Mouse (Mus musculus) activated CD4-positive, CD25-positive, alpha-beta regulatory T cell, adult 4 months (primary cell): ENCODE data around the gene Rassf4. TPM values are rescaled to one million over a fixed set of nuclear protein-coding genes. Genes with fewer than 3 reads are reported as not detected.

Experiments used
- ATAC-seq: one replicate; pipeline ENCODE4 v1.8.0; 2017
- polyA plus RNA-seq, 2 experiments: library from polyadenylated mRNA; unstranded; fragments of 100-300 nt; shearing (Covaris generic); gene quantifications; one replicate each; pipeline ENCODE4 v1.2.1; 2017

The Rassf4 gene
- 1 to 10 TPM; 2.5 to 3.8 TPM for polyA plus RNA-seq

DNA sequence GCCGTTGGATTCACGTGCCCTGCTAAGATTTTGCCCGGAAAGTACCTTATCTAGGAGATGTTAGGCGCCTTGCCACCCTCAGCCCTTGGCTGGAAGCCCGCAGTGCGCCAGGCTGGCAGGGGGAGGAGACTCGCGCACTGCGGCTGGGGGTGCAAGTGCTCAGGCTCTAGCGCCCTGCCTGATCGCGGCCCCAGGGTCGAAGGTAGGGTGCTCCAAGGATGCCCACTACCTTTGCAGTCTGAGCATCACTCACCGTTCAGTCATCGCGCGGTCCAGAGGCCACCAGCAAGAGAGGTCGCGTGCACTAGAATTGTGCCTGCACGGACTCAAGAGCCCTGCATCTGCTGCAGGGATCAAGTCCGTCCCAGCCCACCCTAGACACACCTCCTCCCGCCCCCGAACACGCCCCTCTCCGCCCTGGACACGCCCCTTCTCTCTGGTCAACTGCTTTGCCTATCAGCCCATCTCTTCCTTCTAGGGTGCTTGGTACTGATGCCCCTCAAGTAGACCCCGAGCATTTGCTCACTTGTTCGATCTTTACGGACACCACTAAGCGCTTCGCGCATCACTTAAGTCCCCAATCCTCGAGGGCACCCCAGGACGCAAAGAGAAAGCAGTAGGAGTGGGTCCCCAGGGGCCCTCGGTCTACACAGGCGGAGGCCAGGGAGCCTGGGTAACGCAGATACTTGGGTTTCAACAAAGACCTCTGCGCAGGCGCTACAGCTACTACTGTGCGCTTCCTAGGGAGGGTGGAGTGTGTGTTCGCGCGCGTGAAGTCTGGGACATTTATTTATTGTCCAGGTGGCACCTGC is at the start of gene Rassf4:
Rassf4 (minus strand) TSS at position 482 of the 812 bp plus-strand sequence.
- peak; percentile 75 for ATAC-seq

DNA sequence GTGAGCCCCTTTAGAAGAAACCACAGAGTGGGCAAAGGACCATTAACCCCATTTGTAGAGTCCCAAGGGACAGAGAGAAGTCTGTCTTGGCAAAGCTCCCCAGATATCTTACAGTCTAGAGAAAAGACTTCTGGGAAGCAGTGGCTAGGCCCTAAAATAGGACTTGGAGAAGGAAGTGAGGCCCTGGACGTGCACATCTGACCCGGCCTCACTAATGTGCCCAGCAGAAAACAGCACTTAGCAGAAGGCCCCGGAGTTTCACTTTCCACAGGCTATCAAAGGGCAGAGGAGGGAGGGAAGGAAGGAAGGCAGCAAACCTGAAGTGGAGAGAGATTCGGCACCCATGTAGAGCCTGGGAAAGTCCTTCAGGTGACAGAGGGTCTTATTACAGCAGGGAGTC is 45.2 kb upstream of the Rassf4 start:
- no peak for ATAC-seq

DNA sequence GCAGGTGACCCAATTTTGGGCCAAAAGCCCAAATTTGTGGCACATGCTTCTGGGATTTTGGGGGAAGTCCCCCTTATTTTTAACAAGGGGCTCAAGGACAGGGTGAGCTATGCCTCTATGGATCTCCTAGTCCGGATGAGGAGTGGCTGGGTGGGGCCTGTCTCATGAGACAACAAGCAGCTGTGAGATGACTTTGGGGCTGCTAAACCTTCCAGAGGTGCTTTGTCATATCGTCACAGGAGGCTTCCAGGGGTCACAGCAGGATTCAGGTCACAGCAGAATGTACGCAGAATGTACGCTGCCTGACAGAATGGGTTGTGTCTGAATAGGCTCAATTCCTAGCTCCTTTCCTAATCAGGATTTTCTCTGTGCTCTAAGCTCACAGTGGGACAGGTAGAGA is 44.6 kb upstream of the Rassf4 start:
- ATAC-seq = no peak

DNA sequence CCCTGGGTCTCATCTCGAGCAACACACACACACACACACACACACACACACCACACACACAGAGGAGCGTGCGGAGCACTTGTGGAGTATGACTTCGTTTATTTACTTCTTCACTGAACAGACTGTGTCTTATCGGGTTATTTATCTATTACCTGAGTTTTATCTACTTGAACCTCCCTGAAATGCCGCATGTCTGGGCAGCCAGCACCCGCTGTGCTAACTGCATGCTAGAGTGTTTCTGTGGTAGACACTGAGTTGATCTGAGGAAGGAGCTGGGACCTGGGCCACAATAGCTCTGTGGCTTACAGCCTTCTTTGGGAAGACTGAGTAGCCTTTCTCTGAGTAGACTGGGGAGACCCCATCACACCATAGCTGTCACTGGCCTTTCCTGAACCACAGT is 44.1 kb upstream of the Rassf4 start:
- ATAC-seq = no peak

DNA sequence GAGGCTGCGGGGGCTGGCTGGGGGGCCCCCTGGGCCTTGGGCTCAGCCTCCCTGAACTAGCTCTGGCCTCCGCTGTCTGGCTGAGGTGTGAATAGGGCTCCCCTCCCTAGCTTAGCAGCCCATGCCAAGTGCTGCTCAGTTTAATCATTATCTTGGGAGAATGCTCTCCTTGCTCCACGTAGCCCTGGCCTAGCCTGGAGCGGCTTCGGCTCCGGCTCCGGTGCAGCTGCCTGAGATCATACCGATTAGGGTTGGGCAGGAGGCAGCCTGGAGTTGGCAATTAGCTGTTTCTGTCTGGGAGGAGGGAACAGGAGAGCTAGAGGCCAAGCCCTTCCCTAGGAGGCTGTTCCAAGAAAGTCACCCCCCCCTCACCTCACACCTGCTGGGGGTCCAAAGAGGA is 42.9 kb upstream of the Rassf4 start, which contains the start of gene Tmem72:
Tmem72 (minus strand) TSS at position 248 of the 400 bp plus-strand sequence.
- ATAC-seq = no peak

DNA sequence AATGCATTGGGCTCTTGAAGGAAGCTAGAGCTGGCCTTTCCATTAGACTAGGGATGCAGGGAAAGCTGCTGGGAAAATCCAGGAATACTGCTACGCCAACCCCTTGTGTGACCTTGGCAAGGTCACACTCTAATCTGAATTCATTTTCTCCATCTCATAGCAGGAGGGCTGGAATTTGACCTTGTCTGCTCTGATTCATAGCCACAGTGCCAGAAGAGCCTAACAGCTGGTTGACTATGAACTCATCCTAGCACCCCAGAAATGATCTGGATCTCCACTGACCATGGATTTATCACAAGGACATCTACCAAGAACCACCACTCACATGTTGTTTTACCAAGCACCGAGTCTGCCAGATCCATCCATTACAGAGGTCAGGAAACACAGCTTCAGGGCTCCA is 41.4 kb upstream of the Rassf4 start:
- no peak for ATAC-seq

DNA sequence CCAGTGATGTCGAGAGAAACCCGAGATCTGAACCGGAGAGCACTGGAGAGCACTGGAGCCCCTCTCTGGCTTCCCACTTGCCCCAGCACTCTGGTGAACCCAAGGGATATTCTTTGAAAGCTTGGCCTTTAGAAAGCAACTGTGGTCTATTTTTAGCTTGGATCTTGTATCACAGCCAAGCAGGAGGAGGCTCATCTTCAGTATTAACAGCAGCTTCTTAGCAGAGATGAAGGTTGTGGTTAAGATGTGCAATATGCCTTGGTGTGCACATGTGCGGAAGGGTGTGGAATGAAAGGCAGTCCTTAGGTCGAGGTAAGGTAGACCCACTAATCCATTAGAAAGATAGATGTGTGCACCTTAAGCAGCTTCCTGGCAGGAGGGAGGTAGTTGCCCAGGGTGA is 40.8 kb upstream of the Rassf4 start:
- no peak for ATAC-seq

DNA sequence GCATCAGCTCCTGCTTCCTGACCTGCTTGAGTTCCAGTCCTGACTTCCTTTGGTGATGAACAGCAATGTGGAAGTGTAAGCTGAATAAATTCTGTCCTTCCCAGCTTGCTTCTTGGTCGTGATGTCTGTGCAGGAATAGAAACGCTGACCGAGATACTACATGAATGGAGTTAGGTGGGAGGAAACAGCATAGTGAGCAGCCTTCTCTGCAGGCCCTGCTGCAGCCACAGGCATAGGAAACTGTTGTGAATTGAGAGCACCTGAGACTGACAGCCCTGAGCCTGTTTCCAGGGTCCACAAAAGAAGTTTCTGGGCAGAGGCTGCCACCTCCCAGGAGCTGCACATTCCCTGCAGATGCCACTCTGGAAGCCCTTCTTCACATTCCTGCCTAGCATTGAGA is 40.2 kb upstream of the Rassf4 start:
- no peak for ATAC-seq

DNA sequence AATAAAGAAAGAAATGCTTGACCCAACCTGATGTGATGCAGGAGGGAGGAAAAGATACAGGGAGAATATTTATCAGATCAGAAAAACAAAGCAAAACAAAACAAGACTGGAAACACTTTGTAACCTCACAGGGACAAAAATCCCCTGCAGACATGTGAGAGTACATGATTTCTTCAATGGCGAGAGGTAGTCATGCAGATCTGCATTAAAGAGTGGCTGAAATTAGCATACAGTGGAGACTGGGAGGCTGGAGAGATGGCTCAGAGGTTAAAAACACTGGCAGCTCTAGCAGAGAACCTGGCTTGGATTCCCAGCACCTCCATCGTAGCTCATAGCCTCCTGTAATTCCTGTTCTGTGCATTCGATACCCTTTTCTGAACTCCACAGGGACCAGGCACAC is 38.8 kb upstream of the Rassf4 start:
- no peak for ATAC-seq

DNA sequence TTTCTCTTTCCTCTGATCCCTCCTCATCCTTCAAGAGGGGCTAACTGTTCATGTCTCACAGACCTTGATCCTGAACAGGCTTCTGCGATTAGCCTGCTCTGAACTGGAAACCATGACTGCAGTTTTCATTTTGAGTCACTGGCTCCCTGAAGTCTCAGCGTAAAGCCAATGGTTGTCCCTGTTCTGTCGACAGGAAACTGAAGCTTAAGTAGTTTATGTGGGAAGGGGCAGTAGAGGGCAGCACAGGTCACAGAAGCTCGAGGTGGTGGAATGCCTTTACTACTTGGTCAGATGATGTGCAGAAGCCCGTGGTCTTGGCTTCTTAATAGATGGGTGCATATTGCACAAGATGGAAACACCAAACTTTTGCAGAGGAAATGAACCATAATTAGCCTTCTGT is 38.3 kb upstream of the Rassf4 start:
- no peak for ATAC-seq

DNA sequence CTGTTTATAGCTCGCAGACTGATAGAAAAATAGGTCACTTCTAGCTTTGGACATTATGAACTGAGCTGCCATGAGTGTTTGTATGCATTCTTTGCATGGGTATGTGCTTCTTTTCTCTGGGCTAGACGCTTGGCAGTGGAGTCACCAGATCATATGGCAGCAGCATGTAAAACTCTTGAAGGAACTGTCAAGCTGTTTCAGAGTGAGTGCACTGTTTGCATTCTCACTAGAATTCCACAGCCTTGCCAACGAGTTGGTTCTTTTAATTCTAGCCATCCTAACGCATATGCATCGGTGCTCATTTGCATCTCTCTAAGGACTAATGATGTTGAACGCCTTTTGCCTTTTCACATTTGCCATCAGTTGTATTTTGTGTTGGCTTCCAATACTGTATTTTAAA is 30.6 kb upstream of the Rassf4 start:
- no peak for ATAC-seq

DNA sequence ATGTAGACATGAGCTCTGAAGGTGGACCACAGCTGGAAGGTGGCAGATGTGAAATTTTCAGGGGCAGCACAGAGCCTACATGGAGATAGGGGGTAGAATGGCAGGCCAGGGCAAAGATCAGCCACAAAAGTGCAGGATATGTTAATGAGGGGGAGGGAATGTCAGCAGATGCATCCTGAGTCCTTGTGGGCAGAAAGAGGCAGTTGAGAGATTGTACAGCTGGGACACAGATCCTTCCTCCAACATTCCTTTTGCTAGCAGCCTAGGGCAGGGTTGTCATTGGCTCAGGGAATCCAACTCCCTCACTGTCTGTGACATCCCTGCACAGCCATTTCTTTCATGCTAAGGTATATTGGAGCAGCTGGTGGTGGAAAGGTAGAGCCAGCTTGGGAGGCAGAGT is 27.1 kb upstream of the Rassf4 start:
- ATAC-seq = no peak

DNA sequence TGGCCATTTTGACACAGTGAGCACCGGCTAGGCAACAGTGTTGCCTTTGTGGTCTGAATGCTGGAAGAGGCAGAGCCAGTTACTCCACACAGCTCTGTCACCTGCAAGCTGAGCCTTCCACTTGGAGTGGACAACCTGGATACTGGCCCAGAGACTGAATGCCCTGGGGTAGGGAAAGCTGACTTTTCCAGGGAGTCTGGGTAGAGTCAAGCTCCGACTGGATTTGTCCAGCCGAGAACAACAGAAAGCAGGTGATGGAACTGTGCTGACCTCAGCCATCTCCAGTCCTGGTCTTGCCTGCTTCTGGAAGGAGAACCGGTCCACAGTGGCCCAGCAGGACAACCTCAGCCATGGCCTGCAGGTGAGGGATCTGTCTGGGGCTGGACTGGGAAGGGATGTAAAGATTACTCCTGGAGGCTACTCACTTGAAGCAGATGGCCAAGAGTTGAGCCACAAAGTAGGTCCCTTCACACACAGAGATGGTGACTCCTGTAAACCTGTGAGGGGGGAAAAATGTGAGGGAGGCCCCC is 24.2 kb upstream of the Rassf4 start:
- no peak for ATAC-seq

DNA sequence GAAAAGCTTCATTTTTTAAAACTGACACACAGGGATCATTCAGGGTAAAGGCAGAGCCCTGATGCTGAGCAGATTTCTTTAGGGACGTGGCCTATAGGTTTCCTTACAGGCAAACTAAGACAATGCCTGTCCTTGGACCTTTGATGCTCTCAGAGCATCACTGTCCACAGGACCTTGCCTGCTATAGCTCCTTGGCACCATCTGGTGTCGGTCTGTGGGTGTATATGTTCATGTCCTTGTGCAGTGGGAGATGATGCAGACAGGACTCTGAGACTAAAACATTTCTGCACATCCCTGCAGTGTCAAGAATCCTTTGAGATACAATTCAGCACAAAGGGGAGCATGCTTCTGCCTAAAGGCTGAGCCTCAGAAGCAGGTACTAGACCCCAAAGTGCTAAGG is 23.7 kb upstream of the Rassf4 start:
- peak; percentile 40 for ATAC-seq

DNA sequence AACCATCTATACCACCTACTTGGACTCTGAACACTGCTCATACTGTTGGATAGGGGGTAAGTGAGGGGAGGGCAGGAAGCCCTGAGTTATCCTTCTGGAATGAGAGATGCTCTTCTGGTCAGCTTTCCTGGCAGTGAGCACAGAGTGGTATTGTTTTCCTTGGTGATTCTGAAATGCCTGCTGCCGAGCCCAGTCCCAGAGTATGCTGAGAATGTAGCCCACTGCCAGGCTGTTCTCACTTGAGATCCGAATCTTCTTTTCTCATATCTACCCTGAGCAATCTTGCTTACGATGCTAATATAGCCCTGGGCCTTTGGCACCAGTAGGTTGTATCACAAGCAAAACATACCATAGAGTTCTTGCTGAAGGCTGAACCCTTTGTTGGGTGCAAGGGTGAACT is 20.6 kb upstream of the Rassf4 start:
- ATAC-seq = no peak

DNA sequence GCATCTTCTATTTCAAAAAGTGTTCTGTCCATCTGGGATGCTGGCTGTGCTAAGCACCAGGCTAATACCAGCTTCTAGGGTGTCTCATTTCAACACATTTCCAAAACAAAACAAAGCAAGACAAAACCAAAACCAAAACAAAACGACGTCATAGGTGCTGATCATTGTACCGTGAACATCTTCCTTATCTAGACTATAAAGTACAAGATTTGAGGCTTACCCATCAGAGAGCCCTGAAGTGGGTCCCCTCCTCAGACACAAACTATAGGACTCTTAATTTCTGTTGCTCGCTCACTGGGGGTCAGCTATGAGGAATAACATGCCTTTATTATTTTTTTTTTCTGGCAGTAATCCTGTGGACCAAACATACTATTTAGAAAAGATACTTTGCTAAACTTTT is 19.9 kb upstream of the Rassf4 start:
- no peak for ATAC-seq

DNA sequence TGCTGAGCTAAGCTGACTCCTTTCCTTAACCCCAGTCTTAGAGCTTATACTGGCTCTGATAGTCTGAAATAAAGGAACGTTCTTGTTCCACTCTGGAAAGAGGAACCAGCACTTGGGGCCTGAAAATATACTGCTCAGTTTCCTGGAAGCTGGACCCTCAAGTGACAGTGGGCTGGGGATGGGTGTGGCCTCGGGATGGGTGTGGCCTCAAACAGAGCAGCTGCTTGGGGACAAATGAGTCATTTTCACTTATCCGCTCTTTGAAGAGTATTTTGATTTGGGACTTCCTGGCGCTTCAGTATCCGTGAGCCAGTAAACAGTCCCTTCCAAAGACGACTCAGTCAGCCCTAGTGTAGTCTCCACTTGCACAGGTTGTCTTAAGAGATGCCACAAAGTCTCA is 8.6 kb upstream of the Rassf4 start:
- ATAC-seq = peak; percentile 65

DNA sequence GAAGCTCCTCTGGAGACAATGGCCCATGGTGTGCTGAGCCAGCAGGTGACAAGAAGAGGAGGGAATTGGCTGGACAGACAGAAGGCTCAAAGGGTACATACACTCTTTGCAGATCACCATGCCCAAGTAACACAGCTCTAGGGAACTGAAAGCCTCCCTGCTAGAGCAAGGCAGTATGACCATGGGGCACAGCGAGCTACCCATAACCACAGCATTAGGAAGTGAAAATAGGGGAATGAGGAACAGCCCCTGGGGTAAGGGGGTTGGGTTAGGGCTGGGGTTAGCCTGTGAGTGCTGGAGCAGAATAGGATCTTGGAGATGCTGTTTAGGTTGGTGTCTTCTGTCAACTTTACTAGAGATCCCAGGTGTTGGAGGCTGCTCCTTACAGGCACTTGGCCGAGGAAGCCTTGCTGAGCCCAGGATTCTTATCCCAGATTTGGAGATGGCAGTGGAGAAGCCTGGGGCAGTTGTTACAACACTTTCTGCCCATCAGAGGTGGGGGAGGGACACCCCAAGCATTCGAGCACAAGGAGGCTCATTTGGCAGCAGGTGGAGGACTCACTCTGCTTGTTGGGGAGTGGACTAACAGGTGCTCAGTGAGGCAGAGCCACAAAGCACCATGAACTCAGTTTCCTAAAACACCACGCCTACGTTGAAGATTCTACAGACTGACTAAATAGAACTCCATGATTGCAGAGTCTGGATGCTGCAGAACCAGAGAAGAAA is 6.0 kb upstream of the Rassf4 start:
- no peak for ATAC-seq

DNA sequence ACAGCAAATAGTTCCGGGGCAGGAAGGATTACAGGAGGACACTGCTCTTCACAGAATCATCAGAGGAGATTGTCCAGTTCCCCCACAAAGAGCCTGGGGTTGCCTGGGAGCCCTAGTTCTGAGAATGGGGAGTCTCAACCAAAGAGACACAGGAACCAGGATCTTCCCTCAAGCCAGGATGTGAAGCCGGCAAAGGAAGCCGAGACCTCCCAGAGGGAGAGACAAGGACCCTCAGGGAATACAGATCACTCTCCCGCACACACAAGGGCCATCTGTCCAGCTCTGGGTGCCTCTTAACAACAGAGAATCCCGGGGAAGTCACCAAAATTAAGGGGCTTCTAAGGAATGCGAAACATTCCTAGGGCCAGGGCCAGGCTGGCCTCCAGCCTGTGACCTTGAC is 3.6 kb upstream of the Rassf4 start:
- no peak for ATAC-seq

DNA sequence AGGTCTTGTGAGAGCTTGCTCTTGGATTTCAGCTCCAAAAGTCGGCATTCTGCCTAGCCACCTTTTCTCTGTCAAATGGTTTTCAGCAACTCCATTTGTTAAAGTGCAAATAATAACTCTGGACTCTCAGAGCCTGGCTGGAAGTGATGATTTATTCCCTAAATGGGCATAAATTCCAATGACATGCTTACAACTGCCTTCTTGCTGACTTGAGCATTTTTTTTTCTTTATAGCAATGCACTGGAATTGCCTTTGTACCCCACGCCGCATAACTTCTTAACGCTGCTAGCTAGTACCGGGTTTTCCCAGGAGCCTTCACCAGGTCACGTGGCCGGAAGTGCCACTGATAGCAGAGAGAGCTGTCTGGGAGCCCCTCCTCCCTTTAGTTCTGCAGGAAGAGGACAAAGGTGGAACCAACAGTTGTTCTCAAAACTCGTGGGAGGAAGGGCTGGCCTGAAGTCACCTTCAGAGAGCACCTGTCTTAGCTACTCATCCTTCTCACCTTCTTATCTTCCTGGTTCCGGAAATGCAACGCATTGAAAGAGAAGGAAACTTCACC is 2.7 kb upstream of the Rassf4 start:
- no peak for ATAC-seq

DNA sequence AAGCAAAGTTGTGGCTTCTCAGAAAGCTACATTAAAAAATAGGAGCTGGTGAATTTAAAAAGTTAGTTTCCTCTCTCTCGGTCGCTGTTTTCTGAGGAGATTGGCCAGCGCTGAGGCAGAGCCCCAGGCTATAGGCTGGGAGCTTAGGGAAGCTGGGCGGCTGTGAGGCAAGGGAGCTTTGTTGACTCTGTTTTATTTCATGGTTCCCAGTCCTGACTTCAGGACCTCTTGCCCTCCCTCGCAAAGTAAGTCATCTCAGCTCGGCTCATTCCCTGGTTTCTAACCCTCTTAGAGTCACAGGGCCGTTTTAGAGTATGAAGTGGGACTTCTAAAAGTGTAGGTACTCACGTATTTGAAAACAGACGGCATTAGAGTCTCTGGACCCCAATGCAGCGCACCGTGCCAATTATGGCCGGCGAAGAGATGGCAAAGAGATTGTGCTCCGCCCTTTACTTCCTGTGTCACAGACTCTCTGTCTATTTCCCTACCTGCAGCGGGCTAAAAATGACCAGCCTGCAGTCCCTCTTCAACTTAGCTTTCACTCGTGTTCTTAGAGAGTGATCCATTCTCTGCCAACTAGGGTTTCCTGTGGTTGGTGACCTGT is 633 bp upstream of the Rassf4 start:
- ATAC-seq = no peak

DNA sequence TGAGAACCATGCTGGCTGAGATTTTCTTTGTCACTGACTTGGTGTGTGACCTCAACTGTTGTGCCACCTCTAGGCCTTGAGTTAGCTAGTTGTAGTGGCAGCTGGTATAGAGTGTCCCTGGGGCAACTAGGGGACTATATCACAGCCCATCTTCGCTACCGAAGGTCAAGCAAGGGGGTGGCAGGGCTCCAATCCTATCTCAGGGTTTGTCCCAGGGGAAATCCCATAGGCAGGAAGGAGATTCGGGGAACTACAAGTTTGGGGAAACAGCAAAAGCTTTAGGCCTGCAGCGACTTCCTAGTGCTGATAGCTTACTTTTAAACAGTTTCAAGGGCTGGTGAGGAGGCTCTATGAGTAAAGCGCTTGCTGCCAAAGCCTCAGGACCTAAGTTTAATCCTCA is 1.4 kb downstream of the Rassf4 start:
- ATAC-seq = no peak

DNA sequence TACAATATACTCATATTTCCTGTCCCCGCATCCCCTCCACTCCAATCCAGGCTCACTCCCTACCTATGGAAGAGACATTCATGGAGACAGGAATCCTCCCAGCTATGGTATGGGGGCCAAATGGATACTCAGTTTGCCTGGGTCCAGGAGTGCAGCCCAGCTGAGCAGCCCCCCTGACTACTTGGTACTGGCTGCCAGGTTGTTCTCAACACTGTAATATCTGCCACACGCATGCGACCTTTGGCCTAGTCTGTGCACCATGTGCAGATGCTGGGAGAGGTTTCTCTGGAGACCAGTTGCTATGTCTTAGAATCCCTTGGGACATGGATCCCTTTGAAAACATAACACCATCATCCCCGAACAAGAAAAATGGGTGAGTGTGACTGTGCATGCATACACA is 2.0 kb downstream of the Rassf4 start:
- no peak for ATAC-seq
